Mouse (Mus musculus) E14TG2a.4 (cell line): ENCODE measurements around the gene Epb42.

Experiments
- CTCF ChIP-seq: conservative IDR thresholded peaks from 2 replicates; pipeline ENCODE4 v1.5.1; 2014; ENCODE audit warnings: low read length
- NANOG ChIP-seq: IDR thresholded peaks from 2 replicates; pipeline ENCODE4 v1.6.1; 2014; ENCODE audit warnings: borderline replicate concordance, low read length, mixed read lengths

DNA sequence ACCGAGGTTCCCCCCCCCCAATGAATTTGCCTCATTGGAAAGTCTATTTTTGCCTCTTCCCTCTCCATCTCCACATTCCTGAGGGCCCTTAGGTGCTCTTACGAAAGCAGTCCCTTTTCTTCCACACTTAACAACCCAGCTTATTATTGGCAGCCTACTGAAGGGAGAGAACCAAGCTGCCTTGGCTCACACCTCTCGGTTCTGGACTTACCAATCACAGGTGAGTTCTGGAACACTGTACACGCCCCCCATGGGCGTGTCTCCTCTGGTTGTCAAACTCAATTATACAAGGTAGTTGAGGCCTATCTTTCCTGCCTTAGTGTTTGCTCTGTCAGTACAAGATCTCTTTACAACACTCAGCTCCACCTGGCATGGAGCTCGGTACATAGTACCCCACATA lies 35.0 kb upstream of the Epb42 start:
- TF ChIP-seq CTCF (no peak), NANOG (no peak)
